Mouse (Mus musculus) heart, adult 2 months (tissue): Measurements from ENCODE around the gene Mrpl30.

Experiments
- CTCF ChIP-seq: fragments of 200-600 bp; IDR thresholded peaks from 2 replicates; pipeline ENCODE4 v1.8.1; 2022; ENCODE audit warnings: antibody characterized with exemption, mild to moderate bottlenecking, moderate library complexity
- EP300 ChIP-seq: fragments of 200-500 bp; IDR thresholded peaks from 2 replicates; pipeline ENCODE4 v1.6.1; 2011; ENCODE audit warnings: low read depth, low read length, control low read depth; ENCODE audit not compliant: insufficient read depth
- POLR2A ChIP-seq: fragments of 200-500 bp; IDR thresholded peaks from 2 replicates; pipeline ENCODE4 v1.6.1; 2011; ENCODE audit warnings: mild to moderate bottlenecking, low read depth, low read length, control low read depth; ENCODE audit not compliant: insufficient read depth

DNA sequence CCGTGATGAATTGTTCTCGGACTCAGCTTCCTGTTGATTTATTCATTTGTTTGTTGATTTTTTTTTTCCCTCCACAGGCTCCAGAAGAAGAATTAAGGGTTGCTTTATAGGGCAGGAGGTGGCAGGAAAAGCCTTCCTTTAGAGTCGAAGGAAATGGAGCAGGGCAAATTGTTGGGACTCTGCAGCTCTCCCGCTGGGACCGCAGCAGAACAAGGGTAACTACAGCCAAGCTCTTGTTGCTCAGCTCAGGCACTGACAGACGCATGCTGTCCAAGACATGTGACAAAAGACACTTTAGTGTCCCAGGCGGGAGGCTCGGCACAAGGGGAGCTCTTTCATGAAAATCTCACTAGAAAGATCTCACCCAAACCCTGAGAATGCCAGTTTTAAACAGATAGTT is 32.3 kb downstream of the Mrpl30 start:
- no peak for TF ChIP-seq CTCF
- no peak for TF ChIP-seq EP300
- TF ChIP-seq POLR2A: no peak
